Mouse (Mus musculus): ENCODE measurements around the gene Fancc.

Gene Fancc

GRCm38 (mm10) chr13:63239877-63240671 is 257.0 kb downstream of the Fancc start:
- peak; percentile 90 for DNase-seq

- no peak for DNase-seq
Observed at GRCm38 (mm10) chr13:63239301-63239804, 257.7 kb downstream of the Fancc start.

- DNase-seq, result no peak
Observed at GRCm38 (mm10) chr13:63238045-63238444, 259.0 kb downstream of the Fancc start.

GRCm38 (mm10) chr13:63236159-63236893 is 260.8 kb downstream of the Fancc start:
- peak; percentile 23 for DNase-seq

- DNase-seq, result peak; percentile 74
Observed at GRCm38 (mm10) chr13:63235551-63235950, 261.5 kb downstream of the Fancc start.
